Mouse (Mus musculus) lung, postnatal 0 days (tissue): ENCODE results near the gene Sarm1.

Experiments
- CTCF ChIP-seq: IDR thresholded peaks from 2 replicates; pipeline ENCODE4 v1.5.1; 2016; ENCODE audit warnings: antibody characterized with exemption, mild to moderate bottlenecking
- EP300 ChIP-seq: IDR thresholded peaks from 2 replicates; pipeline ENCODE4 v1.6.1; 2016; ENCODE audit warnings: antibody characterized with exemption, mild to moderate bottlenecking, control low read depth

- TF ChIP-seq CTCF (no peak), EP300 (no peak)
These were observed 66.4 kb downstream of the Sarm1 start for GRCm38 (mm10) chr11:78431176-78431575.
